Mouse (Mus musculus) kidney, adult 2 months (tissue): ENCODE results near the gene Cdk13.

Experiments used
- CTCF ChIP-seq: fragments of 200-500 bp; conservative IDR thresholded peaks from 2 replicates; pipeline ENCODE4 v1.5.1; 2011; ENCODE audit warnings: low read depth, mild to moderate bottlenecking, control low read depth, low read length, moderate library complexity, mixed read lengths; ENCODE audit not compliant: insufficient read depth, insufficient read length
- POLR2A ChIP-seq: fragments of 200-500 bp; IDR thresholded peaks from one replicate; pipeline ENCODE4 v1.6.1; 2011; ENCODE audit warnings: low read depth, low read length, control low read depth

DNA sequence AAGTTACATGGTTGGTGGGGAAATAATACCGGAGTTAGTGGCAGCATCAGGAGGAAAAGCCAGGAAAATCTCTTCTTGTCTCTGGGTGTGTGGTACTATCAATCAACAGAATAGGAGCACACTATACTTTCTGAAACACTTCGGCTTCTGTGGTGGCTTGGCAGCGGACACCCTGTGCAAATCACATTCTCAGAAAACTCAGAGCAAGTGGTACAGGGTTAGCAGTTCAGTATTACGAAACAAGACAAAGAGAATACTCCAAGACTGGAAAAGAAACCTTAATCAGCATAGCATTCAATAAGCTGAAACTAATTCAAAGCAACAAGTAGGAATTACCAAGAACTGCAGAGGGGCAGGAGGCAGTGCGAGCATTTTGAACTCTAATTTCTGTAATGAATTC, 21.3 kb downstream of the Cdk13 start:
- TF ChIP-seq CTCF: no peak
- TF ChIP-seq POLR2A: no peak
